Mouse (Mus musculus) limb, embryonic 13.5 days (tissue): ENCODE data around the gene Ankrd35. TPM values are rescaled to one million over a fixed set of nuclear protein-coding genes. Genes with fewer than 3 reads are reported as not detected.

ENCODE experiments used
- ATAC-seq: fragments of 200-750 bp; cut with Nextera tagmentation; 2 replicates; pipeline ENCODE4 v1.8.0; 2017; ENCODE audit warnings: low read depth, moderate number of reproducible peaks, moderate TSS enrichment; ENCODE audit not compliant: low FRiP score
- H3K27ac ChIP-seq: fragments of 300-500 bp; sonication (generic); 2 replicates; pipeline ENCODE4 v1.5.1; 2015; ENCODE audit warnings: inconsistent platforms, mild to moderate bottlenecking, moderate library complexity
- H3K27me3 ChIP-seq: fragments of 300-500 bp; sonication (generic); 2 replicates; pipeline ENCODE4 v1.6.1; 2015; ENCODE audit warnings: mild to moderate bottlenecking, inconsistent platforms
- H3K36me3 ChIP-seq: fragments of 300-500 bp; sonication (generic); 2 replicates; pipeline ENCODE4 v1.6.1; 2015; ENCODE audit warnings: inconsistent platforms, mild to moderate bottlenecking, moderate library complexity
- H3K4me1 ChIP-seq: fragments of 300-500 bp; sonication (generic); 2 replicates; pipeline ENCODE4 v1.6.1; 2015; ENCODE audit warnings: inconsistent platforms
- H3K4me2 ChIP-seq: fragments of 300-500 bp; sonication (generic); replicated peaks from 2 replicates; pipeline ENCODE4 v1.6.1; 2015; ENCODE audit warnings: inconsistent platforms, mild to moderate bottlenecking, moderate library complexity
- H3K4me3 ChIP-seq: fragments of 300-500 bp; sonication (generic); 2 replicates; pipeline ENCODE4 v1.5.1; 2015; ENCODE audit warnings: moderate library complexity, mild to moderate bottlenecking, inconsistent platforms
- H3K9ac ChIP-seq: fragments of 300-500 bp; sonication (generic); 2 replicates; pipeline ENCODE4 v1.6.1; 2015; ENCODE audit warnings: mild to moderate bottlenecking, inconsistent platforms
- H3K9me3 ChIP-seq: fragments of 300-500 bp; sonication (generic); 2 replicates; pipeline ENCODE4 v1.6.1; 2016; ENCODE audit warnings: inconsistent platforms
- WGBS: fragments of 180-500 bp; shearing (Covaris S2); methylation state at CpG from one replicate; pipeline ENCODE4 v1.1.7; 2015; 5-methylcytosine and 5-hydroxymethylcytosine counted together
- polyA plus RNA-seq: library from polyadenylated mRNA; unstranded; fragments of >200 nt; fragmentation: Nextera tagmentation; extraction: Ambion mirVana; gene quantifications from 2 replicates; pipeline ENCODE4 v1.2.1, GENCODE M21; 2015

Ankrd35 gene
- polyA plus RNA-seq, result 0.87 and 1.2 TPM in 2 replicates

DNA sequence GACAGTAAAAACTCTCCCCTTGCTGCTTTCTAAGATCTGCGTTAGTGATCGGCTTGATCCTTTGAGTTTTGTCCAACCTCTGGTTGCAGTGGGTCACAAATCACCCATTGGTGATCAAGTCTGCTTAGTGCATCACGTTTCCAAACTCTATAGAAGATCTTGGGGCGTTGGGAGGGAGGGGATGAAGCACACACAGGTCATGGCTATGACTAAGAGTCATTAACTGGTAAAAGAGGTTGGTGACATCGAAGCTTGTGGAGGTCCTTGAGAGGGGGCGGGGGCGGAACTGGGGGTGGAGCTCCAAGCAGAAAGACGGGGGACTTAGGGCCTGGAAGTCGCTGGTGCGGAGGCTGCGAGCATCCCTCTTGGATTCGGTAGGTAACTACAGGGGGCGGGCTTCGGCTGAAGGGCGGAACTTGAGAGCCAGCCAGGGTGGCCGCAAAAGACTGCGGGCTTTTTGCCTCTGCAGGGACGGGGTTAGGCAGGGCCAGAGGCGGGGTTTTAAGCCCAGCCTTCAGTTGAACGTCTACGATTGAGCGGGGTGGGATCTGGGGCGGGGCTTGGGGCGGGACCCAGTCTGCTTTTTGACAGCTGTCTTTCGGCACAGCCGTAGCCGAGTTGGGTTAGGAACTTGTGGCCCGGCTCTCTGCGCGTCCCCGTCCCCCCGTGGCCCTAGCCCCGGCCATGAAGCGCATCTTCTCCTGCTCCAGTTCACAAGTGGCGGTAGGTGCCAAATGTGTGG, at the start of gene Ankrd35:
TSS of gene Ankrd35 (plus strand) at position 405 of the 742 bp plus-strand sequence.
- 5% methylated on average over 35 of the region's 35 CpGs for WGBS
- Histone ChIP-seq H3K27ac (no peak within 1 kb of the TSS), H3K9ac (no peak within 1 kb of the TSS; the same call in 1 of the 2 replicates)

DNA sequence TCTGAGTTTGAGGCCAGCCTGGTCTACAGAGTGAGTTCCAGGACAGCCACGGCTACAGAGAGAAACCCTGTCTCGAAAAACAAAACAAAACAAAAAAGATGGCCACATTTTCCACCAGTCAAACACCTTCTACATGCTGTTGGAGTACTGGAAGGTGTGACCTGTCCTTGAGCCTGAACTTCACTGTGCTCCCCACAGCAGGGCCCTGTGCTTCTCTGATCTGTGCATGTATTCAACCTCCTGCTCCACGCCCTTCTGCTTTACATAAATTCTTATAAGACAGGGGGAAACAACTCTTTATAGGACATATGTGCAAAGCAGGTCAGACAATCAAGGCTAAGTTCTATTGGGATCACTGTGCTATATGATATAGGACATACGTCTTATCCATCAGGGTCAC, 46.7 kb upstream of the Ankrd35 start:
- H3K9ac ChIP-seq, result no peak overlapping the region
- H3K27me3 ChIP-seq, result no peaks in the 10 kb centered on the region
- 92% methylated on average over 4 of the region's 4 CpGs for WGBS
- H3K4me3 ChIP-seq, result no peak overlapping the region
- H3K27ac ChIP-seq, result no peak overlapping the region
- ATAC-seq, result no peak
- H3K4me1 ChIP-seq, result no peaks in the 10 kb centered on the region
- H3K9me3 ChIP-seq, result no peaks in the 10 kb centered on the region
- peaks cover 69% of the 10 kb centered on the region for H3K36me3 ChIP-seq
- no peak overlapping the region for H3K4me2 ChIP-seq

More for the DNA sequence above, at the start of gene Ankrd35:
- peak; percentile 95 for ATAC-seq
- Histone ChIP-seq H3K4me1 (peaks cover 12% of the 10 kb centered on the region), H3K4me3 (peak within 1 kb of the TSS; percentile 40), H3K27me3 (peaks cover 10% of the 10 kb centered on the region), H3K9me3 (no peaks in the 10 kb centered on the region), H3K4me2 (peak within 1 kb of the TSS; percentile 74), H3K36me3 (no peaks in the 10 kb centered on the region)

DNA sequence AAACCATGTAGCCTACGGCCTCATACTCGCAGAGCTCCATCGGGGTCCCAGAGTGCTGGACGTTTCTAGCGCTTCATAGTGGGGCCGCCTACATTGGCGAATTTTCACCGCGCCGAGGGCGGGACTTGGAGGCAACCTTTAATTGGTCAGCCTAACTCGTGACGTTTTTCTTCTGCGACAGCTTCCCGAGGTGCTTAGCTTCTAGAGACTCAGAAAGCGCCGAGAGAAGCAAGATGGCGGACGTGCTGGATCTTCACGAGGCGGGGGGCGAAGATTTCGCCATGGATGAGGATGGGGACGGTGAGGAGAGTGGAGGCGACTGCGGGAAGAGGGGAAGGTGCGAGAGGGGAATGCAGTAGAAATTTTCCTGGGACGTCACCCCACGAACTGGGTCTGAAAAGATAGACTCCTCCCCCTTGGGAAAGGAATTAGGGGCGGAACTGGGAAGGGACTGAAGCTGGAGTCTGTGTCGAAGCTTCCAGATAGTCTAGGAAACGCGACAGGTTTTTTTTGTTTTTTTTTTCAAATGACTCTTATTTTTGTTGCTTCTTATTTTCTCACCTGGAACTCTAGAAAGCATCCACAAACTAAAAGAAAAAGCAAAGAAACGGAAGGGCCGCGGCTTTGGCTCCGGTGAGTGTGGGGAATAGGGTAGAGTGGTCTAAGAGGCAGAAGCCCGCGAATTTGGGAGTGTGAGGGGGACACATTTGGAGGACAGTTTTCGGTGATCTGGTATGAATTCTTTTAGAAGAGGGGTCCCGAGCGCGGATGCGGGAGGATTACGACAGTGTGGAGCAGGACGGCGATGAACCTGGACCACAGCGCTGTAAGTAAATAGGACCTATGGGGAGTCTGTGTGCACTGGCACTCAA, 40.0 kb upstream of the Ankrd35 start, which contains the start of gene Rbm8a:
TSS of gene Rbm8a (plus strand) at position 205 of the 872 bp plus-strand sequence.
- H3K27ac ChIP-seq, result peak within 1 kb of the TSS; percentile 79
- peak within 1 kb of the TSS; percentile 83 for H3K4me2 ChIP-seq
- WGBS, result 1% methylated on average over 48 of the region's 48 CpGs
- peak within 1 kb of the TSS; percentile 84 for H3K9ac ChIP-seq
- H3K4me1 ChIP-seq, result peaks cover 22% of the 10 kb centered on the region
- H3K9me3 ChIP-seq, result no peaks in the 10 kb centered on the region
- peak; percentile 94 for ATAC-seq
- H3K36me3 ChIP-seq, result peaks cover 42% of the 10 kb centered on the region
- no peaks in the 10 kb centered on the region for H3K27me3 ChIP-seq
- H3K4me3 ChIP-seq, result peak within 1 kb of the TSS; percentile 78

DNA sequence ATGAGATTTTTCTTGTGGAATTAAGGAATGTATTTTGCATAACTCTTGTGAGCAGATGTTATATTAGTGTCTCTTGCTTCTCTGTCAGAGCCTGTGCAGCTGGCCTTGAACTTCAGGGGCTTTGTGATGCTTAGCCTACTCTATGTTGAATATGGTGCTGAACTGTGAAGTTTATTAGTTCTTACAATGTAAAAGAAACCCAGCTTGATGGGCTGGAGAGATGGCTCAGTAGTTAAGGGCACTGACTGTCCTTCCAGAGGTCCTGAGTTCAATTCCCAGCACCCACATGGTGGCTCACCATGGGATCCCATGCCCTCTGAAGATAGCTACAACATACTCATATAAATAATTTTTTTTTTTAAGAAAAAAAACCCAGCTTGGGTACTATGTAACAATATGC, 37.9 kb upstream of the Ankrd35 start:
- ATAC-seq, result no peak
- Histone ChIP-seq H3K27ac (no peak overlapping the region), H3K9ac (no peak overlapping the region), H3K4me1 (peaks cover 35% of the 10 kb centered on the region), H3K36me3 (peaks cover 30% of the 10 kb centered on the region), H3K4me3 (no peak overlapping the region), H3K27me3 (no peaks in the 10 kb centered on the region), H3K4me2 (no peak overlapping the region), H3K9me3 (no peaks in the 10 kb centered on the region)

DNA sequence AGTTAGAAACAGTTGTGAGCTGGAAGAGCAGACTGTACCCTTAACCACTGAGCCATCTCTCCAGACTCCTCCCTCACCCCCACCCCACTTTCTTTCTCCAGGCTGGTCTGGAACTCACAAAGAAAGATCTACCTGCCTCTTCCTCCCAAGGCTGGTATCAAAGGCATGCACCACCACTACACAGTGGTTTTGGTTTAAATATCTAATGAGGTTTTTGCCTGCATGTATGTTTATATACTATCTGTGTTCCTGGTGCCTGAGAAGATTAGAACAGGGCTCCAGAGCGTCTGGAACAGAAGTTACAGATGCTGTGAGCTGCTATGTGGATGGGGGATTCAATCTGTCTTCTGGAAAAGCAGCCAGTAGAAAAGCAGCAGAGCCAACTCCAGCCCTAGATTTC, 35.9 kb upstream of the Ankrd35 start:
- no peaks in the 10 kb centered on the region for H3K27me3 ChIP-seq
- H3K36me3 ChIP-seq, result peaks cover 45% of the 10 kb centered on the region
- peaks cover 2% of the 10 kb centered on the region; the same call in 1 of the 2 replicates for H3K9me3 ChIP-seq
- no peak overlapping the region for H3K4me2 ChIP-seq
- no peak overlapping the region for H3K27ac ChIP-seq
- no peak overlapping the region for H3K9ac ChIP-seq
- ATAC-seq, result no peak
- WGBS, result 63% methylated on average over 1 of the region's 1 CpGs
- H3K4me1 ChIP-seq, result peaks cover 35% of the 10 kb centered on the region
- no peak overlapping the region for H3K4me3 ChIP-seq

DNA sequence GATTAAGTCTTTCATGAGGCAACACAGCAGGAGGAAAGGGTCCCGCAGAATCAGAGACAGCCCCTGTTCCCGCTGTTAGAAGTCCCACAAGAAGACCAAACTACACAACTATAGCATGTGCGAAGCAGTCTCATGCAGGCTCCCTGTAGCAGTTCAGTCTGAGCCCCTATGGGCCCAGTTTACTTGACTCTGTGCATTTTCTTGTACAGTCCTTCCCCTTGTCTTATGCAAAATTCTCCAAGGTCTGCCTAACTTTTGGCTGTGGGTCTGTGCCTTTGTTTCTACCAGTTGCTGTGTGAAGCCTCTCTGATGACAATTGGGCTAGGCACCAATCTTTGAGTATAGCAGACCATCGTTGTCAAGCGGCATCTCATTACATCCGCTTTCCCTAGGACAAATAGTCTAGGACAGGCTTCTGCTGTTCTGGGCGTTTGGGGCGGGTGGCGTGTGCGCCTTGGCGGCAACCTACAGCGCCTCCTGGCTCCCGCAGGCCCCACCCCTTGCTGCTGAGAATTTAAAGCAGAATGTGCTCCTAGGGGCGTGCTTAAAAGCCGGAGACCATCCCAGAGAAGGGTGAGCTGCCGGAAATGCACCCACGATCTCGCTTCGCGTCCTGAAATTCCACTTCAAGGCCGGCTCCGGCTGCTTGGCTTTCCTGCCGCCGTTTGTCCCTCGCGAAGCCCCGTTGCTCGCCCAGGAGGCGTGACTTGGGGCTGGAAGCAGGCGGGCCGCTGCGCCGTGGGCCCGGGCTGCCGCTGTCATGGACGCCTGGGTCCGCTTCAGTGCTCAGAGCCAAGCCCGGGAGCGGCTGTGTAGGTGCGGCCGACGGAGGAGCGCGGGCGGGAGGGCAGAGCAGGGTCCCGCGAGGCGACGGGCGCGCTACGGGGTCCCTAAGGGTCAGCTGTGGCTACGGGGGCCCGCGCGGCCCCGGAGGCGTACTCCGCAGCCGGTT, 34.7 kb upstream of the Ankrd35 start, which contains the start of the genes Pex11b and Gm42957:
TSS of gene Pex11b (plus strand) at position 449 of the 952 bp plus-strand sequence.
TSS of gene Gm42957 (plus strand) at position 547 of the 952 bp plus-strand sequence.
- Histone ChIP-seq H3K4me1 (peaks cover 33% of the 10 kb centered on the region), H3K9me3 (peaks cover 4% of the 10 kb centered on the region; the same call in 1 of the 2 replicates), H3K27ac (peak within 1 kb of the TSS; percentile 81), H3K9ac (peak within 1 kb of the TSS; percentile 96), H3K4me3 (peak within 1 kb of the TSS; percentile 93), H3K36me3 (peaks cover 56% of the 10 kb centered on the region), H3K27me3 (no peaks in the 10 kb centered on the region), H3K4me2 (peak within 1 kb of the TSS; percentile 76)
- ATAC-seq, result peak; percentile 88
- 2% methylated on average over 60 of the region's 60 CpGs for WGBS

DNA sequence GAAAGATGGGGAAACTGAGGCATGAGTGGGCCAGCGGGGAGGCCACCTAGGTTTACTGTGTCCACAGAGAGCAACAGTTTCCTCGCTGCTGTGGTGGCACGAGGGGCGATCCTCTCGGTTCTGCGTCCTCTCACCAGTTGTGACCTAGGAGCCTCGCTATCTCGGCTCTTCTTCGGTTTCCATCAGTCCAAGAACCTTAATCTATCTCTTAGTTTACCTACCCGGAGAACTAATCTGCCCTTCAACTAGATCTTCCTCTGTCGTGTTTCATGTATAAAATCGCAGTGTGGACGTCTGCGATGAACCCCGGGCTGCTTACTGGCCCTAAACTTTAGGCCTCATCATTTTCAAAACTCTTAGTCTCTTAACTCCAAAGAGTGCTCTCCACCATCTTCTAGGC, 34.0 kb upstream of the Ankrd35 start:
- no peak for ATAC-seq
- Histone ChIP-seq H3K4me3 (peak overlapping the region; percentile 93), H3K9ac (peak overlapping the region; percentile 96), H3K36me3 (peaks cover 58% of the 10 kb centered on the region), H3K4me2 (peak overlapping the region; percentile 76), H3K27me3 (no peaks in the 10 kb centered on the region), H3K9me3 (peaks cover 4% of the 10 kb centered on the region; the same call in 1 of the 2 replicates), H3K4me1 (peaks cover 29% of the 10 kb centered on the region), H3K27ac (peak overlapping the region; percentile 81)
- WGBS, result 10% methylated on average over 15 of the region's 15 CpGs

DNA sequence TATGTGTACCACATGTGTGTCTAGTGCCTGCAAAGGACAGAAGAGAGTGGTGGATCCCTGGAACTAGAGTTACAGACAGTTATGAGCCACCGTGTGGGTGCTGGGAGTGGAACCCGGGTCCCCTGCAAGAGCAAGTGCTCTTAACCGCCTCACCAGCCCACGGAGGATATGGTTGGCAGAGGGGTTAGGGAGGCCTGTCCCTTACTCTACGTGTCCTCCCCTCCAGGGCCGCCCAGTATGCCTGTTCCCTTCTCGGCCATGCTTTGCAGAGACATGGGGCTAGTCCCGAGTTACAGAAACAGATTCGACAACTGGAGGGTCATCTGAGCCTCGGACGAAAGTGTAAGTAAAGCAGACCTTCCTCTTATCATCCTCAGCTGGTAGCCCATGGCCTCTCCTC, 33.5 kb upstream of the Ankrd35 start:
- peaks cover 24% of the 10 kb centered on the region for H3K4me1 ChIP-seq
- ATAC-seq, result no peak
- H3K27ac ChIP-seq, result no peak overlapping the region; the same call in 1 of the 2 replicates
- WGBS, result 61% methylated on average over 11 of the region's 11 CpGs
- H3K27me3 ChIP-seq, result no peaks in the 10 kb centered on the region
- H3K9me3 ChIP-seq, result peaks cover 4% of the 10 kb centered on the region; the same call in 1 of the 2 replicates
- H3K4me3 ChIP-seq, result peak overlapping the region; percentile 93
- peak overlapping the region; percentile 96 for H3K9ac ChIP-seq
- H3K4me2 ChIP-seq, result peak overlapping the region; percentile 76
- H3K36me3 ChIP-seq, result peaks cover 58% of the 10 kb centered on the region

DNA sequence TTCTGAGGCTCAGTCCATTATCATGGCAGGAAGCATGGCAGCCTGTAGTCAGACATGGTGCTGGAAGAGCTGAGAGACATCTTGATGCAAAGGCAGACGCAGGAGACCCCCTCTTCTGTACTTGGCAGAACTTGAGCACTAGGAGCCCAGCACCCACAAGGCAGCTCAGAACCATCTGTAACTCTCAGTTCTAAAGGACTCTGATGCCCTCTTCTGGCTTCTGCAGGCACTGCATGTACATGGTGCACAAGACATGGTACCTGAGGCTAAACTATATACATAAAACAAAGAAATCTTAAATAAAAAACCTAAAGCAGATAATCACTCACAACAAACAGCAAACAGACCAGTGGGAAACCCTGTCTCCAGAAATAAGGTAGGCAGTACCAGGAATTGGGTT, 30.7 kb upstream of the Ankrd35 start:
- no peak overlapping the region for H3K4me2 ChIP-seq
- peaks cover 24% of the 10 kb centered on the region for H3K4me1 ChIP-seq
- no peak overlapping the region for H3K4me3 ChIP-seq
- 85% methylated on average over 1 of the region's 1 CpGs for WGBS
- no peak overlapping the region for H3K9ac ChIP-seq
- no peak overlapping the region for H3K27ac ChIP-seq
- peaks cover 4% of the 10 kb centered on the region; the same call in 1 of the 2 replicates for H3K9me3 ChIP-seq
- H3K36me3 ChIP-seq, result peaks cover 59% of the 10 kb centered on the region
- no peak for ATAC-seq
- H3K27me3 ChIP-seq, result no peaks in the 10 kb centered on the region

DNA sequence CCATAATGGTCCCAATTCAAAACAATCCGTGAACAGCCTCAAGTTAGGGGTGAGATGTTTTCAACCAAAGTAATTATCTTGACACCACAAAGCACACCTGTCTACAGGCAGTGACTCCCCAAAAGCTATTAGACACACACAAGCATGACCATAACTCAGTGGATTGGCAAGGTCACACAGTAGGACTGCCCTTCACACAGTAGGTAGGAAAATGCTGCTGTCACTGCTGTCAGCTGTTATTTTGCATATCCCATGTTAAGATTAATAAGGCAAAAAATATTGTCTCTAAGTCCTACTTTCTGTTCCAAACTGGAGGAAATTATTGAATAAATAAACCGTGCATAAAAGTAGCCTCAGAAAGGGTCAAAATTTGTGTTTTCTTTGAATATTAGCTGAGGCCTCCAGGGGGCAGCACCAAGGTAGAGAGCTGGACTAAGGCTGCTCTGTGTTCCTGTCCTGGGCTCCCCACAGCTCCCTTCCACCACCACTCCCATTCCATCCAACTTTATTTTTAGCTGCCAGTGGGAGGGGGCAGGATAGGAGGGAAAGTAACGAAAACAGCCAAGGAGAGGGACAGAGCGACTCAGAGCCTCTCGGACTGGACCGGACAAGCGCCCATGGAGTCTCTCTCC, 24.8 kb upstream of the Ankrd35 start, which contains the start of gene Itga10:
TSS of gene Itga10 (plus strand) at position 567 of the 632 bp plus-strand sequence.
- 67% methylated on average over 7 of the region's 7 CpGs for WGBS
- H3K9me3 ChIP-seq, result no peaks in the 10 kb centered on the region
- peak; percentile 74; the same call in 1 of the 2 replicates for ATAC-seq
- 0 out of 2 replicates have a peak within 1 kb of the TSS, but pooled peaks have one; percentile 16 for H3K4me3 ChIP-seq
- no peaks in the 10 kb centered on the region for H3K27me3 ChIP-seq
- no peak within 1 kb of the TSS for H3K27ac ChIP-seq
- no peak within 1 kb of the TSS for H3K9ac ChIP-seq
- peaks cover 3% of the 10 kb centered on the region; the same call in 1 of the 2 replicates for H3K4me1 ChIP-seq
- H3K36me3 ChIP-seq, result peaks cover 53% of the 10 kb centered on the region
- peak within 1 kb of the TSS; percentile 5 for H3K4me2 ChIP-seq
